Mouse (Mus musculus) heart, adult 2 months (tissue): Measurements from ENCODE around the gene Arhgef10l. TPM values are rescaled to one million over a fixed set of nuclear protein-coding genes. Genes with fewer than 3 reads are reported as not detected.
A peak's percentile ranks its signal among the peaks of the same experiment; 100 is the strongest.

Experiments used
- DNase-seq, 2 experiments: peaks; one replicate each; pipeline ENCODE4 v3.0.0; 2021
- H3K27ac ChIP-seq: fragments of 200-600 bp; 2 replicates; pipeline ENCODE4 v1.8.1; 2022
- H3K27me3 ChIP-seq: fragments of 200-500 bp; 2 replicates; pipeline ENCODE4 v1.6.1; 2012; ENCODE audit warnings: mild to moderate bottlenecking, low read length, inconsistent platforms, mixed read lengths; ENCODE audit not compliant: control insufficient read depth, insufficient read depth
- H3K36me3 ChIP-seq: fragments of 200-500 bp; 2 replicates; pipeline ENCODE4 v1.6.1; 2012; ENCODE audit warnings: low read length, inconsistent platforms; ENCODE audit not compliant: control insufficient read depth, insufficient read depth
- H3K4me1 ChIP-seq: fragments of 200-500 bp; 2 replicates; pipeline ENCODE4 v1.6.1; 2011; ENCODE audit warnings: low read length; ENCODE audit not compliant: control insufficient read depth, insufficient read depth
- H3K4me3 ChIP-seq: fragments of 200-600 bp; 2 replicates; pipeline ENCODE4 v1.8.1; 2022
- H3K79me2 ChIP-seq: fragments of 200-500 bp; replicated peaks from 2 replicates; pipeline ENCODE4 v1.6.1; 2012; ENCODE audit warnings: mild to moderate bottlenecking, inconsistent platforms, low read length, moderate library complexity, mixed read lengths; ENCODE audit not compliant: control insufficient read depth, insufficient read depth
- H3K9ac ChIP-seq: fragments of 200-500 bp; 2 replicates; pipeline ENCODE4 v1.6.1; 2012; ENCODE audit warnings: low read depth, mild to moderate bottlenecking, control low read depth, inconsistent platforms, low read length, mixed read lengths
- CTCF ChIP-seq: fragments of 200-600 bp; IDR thresholded peaks from 2 replicates; pipeline ENCODE4 v1.8.1; 2022; ENCODE audit warnings: antibody characterized with exemption, mild to moderate bottlenecking, moderate library complexity
- EP300 ChIP-seq: fragments of 200-500 bp; IDR thresholded peaks from 2 replicates; pipeline ENCODE4 v1.6.1; 2011; ENCODE audit warnings: low read depth, low read length, control low read depth; ENCODE audit not compliant: insufficient read depth
- POLR2A ChIP-seq: fragments of 200-500 bp; IDR thresholded peaks from 2 replicates; pipeline ENCODE4 v1.6.1; 2011; ENCODE audit warnings: mild to moderate bottlenecking, low read depth, low read length, control low read depth; ENCODE audit not compliant: insufficient read depth
- WGBS: fragments of 180-500 bp; shearing (Covaris S2); methylation state at CpG from one replicate; pipeline ENCODE4 v1.1.7; 2018; 5-methylcytosine and 5-hydroxymethylcytosine counted together
- intact Hi-C: fragments of 180-260 bp; cut with DNase I; formaldehyde crosslinking; loops from one replicate; pipeline ENCODE4 v1.15.1; 2025
- polyA plus RNA-seq: library from polyadenylated mRNA; depleted of rRNA; stranded (reverse); fragments of >200 nt; gene quantifications from 2 replicates; pipeline ENCODE4 v1.2.3, GENCODE M21; 2012
- total RNA-seq, 2 experiments: library from RNA; stranded (reverse); gene quantifications; 2 replicates each; pipeline ENCODE4 v1.2.3; 2021

Gene Arhgef10l
- total and polyA plus RNA-seq, 3 experiments: 54.7 to 74.4 (median 61.0) TPM

GRCm38 (mm10) chr4:140598846-140599245, 67.0 kb downstream of the Arhgef10l start:
- H3K27ac ChIP-seq: no peak overlapping the region
- WGBS: 67% methylated on average over 5 of the region's 5 CpGs

GRCm38 (mm10) chr4:140597928-140598327, 67.9 kb downstream of the Arhgef10l start:
- Histone ChIP-seq H3K79me2 (no peaks in the 10 kb centered on the region), H3K4me1 (no peaks in the 10 kb centered on the region; the same call in 1 of the 2 replicates), H3K4me3 (no peak overlapping the region), H3K36me3 (no peaks in the 10 kb centered on the region), H3K27ac (no peak overlapping the region), H3K9ac (no peak overlapping the region), H3K27me3 (no peaks in the 10 kb centered on the region)
- TF ChIP-seq CTCF (no peak), POLR2A (no peak), EP300 (no peak)
- intact Hi-C loops: no loop called here
- no peak for DNase-seq
- WGBS: 93% methylated on average over 6 of the region's 6 CpGs

More at GRCm38 (mm10) chr4:140598846-140599245, 67.0 kb downstream of the Arhgef10l start:
- H3K36me3 ChIP-seq: no peaks in the 10 kb centered on the region
- H3K79me2 ChIP-seq: no peaks in the 10 kb centered on the region
- no peaks in the 10 kb centered on the region for H3K27me3 ChIP-seq
- H3K9ac ChIP-seq: no peak overlapping the region
- intact Hi-C loops: no loop called here
- TF ChIP-seq POLR2A (no peak), EP300 (no peak), CTCF (no peak)
- DNase-seq: peak in 1 of 2 experiments; percentile 27
- no peaks in the 10 kb centered on the region; the same call in 1 of the 2 replicates for H3K4me1 ChIP-seq
- no peak overlapping the region for H3K4me3 ChIP-seq

DNA sequence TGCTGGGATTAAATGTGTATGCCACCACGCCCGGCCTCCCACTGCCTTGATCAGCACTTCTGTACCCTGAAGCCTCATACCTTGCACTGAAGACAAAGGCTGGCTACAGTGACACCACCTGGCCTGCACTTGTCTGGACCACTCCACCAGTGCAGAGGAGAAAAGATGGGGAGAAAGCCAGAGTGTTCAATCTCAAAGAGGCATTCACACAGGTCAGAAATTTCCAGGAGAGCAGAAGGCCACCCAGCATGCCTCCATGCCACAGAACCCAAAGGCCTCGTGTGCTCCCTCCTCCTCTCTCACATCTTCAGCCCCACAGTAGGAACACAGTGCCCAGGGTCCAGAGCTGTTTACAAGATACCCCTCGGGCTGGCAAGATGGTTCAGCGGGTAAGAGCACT, 68.4 kb downstream of the Arhgef10l start:
- H3K4me3 ChIP-seq: no peak overlapping the region
- 95% methylated on average over 5 of the region's 5 CpGs for WGBS
- no peaks in the 10 kb centered on the region; the same call in 1 of the 2 replicates for H3K4me1 ChIP-seq
- TF ChIP-seq EP300: no peak
- no peak for TF ChIP-seq POLR2A
- TF ChIP-seq CTCF: no peak
- no peak for DNase-seq
- no peak overlapping the region for H3K27ac ChIP-seq
- H3K9ac ChIP-seq: no peak overlapping the region
- H3K79me2 ChIP-seq: no peaks in the 10 kb centered on the region
- H3K36me3 ChIP-seq: no peaks in the 10 kb centered on the region
- intact Hi-C loops: no loop called here
- H3K27me3 ChIP-seq: no peaks in the 10 kb centered on the region

GRCm38 (mm10) chr4:140593771-140594505, 71.9 kb downstream of the Arhgef10l start:
- intact Hi-C loops: no loop called here
- no peaks in the 10 kb centered on the region for H3K27me3 ChIP-seq
- H3K79me2 ChIP-seq: no peaks in the 10 kb centered on the region
- H3K36me3 ChIP-seq: no peaks in the 10 kb centered on the region
- no peak for DNase-seq
- TF ChIP-seq EP300 (no peak), POLR2A (no peak), CTCF (no peak)
- no peak overlapping the region for H3K4me3 ChIP-seq
- 83% methylated on average over 14 of the region's 14 CpGs for WGBS
- no peaks in the 10 kb centered on the region; the same call in 1 of the 2 replicates for H3K4me1 ChIP-seq
- no peak overlapping the region for H3K9ac ChIP-seq
- H3K27ac ChIP-seq: no peak overlapping the region

DNA sequence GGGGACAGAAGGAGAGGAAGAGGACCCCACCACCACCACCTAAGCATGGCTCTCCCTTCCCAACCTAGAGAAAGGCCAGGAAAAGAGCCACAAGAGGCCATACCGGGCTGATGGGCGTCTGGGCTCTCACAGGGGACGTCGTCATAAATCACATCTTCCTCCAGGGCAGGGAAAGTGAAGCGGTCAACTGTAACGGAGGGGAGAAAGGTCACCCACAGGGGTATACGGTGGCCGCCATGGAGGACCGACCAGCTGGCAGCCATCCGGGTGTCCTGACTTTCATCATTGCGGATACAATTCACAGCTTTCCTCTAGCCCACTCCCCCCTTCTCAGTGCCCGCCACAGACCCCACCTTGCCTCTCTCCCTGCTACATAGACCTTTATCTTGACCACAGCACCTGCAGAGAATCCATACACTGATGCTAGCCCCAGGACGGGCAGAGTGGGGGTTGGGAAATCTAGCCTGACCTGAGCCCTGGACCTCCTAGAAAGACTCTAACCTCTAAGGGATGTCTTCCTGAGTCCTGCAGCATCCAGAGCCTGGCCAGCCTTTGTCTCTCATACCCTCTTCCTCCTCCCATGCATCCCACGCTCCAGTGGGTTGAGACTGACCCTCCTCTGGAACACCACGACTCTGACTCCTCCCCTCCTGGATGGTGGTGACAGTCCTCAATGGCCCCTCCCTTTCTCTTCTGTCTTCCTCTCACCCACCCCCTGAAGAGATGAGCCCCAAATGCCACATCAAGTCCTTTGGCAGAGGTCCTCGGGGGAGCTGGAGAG, 72.6 kb downstream of the Arhgef10l start:
- Histone ChIP-seq H3K36me3 (no peaks in the 10 kb centered on the region), H3K4me3 (no peak overlapping the region), H3K27me3 (no peaks in the 10 kb centered on the region), H3K4me1 (no peaks in the 10 kb centered on the region), H3K27ac (no peak overlapping the region), H3K9ac (no peak overlapping the region), H3K79me2 (no peaks in the 10 kb centered on the region)
- intact Hi-C loops: loop anchor here (1.0 kb wide), 1 partner anchor 81 kb away; no protein-coding TSS in a partner anchor
- TF ChIP-seq EP300: no peak
- no peak for TF ChIP-seq POLR2A
- no peak for TF ChIP-seq CTCF
- 85% methylated on average over 16 of the region's 16 CpGs for WGBS
- DNase-seq: no peak
